Mouse (Mus musculus) MEL (cell line): ENCODE measurements around the gene Nid1.

Experiments used
- BHLHE40 ChIP-seq: IDR thresholded peaks from 2 replicates; pipeline ENCODE4 v1.6.1; 2012; ENCODE audit warnings: low read depth, mild to moderate bottlenecking, inconsistent platforms, low read length, improper control_type of control experiment, borderline replicate concordance
- CHD1 ChIP-seq: IDR thresholded peaks from 2 replicates; pipeline ENCODE4 v1.6.1; 2012; ENCODE audit warnings: low read depth, mild to moderate bottlenecking, inconsistent platforms, low read length, improper control_type of control experiment
- EP300 ChIP-seq, 2 experiments: IDR thresholded peaks; 2 replicates each; pipeline ENCODE4 v1.6.1; 2011; ENCODE audit warnings: improper control_type of control experiment in 2 of 2, low read length in 2 of 2, low read depth in 1 of 2, mild to moderate bottlenecking in 1 of 2
- JUND ChIP-seq: IDR thresholded peaks from 2 replicates; pipeline ENCODE4 v1.6.1; 2011; ENCODE audit warnings: low read depth, mild to moderate bottlenecking, improper control_type of control experiment, low read length
- MAFK ChIP-seq: IDR thresholded peaks from 2 replicates; pipeline ENCODE4 v1.6.1; 2011; ENCODE audit warnings: low read depth, mild to moderate bottlenecking, low read length, improper control_type of control experiment, borderline replicate concordance
- RAD21 ChIP-seq: IDR thresholded peaks from 2 replicates; pipeline ENCODE4 v1.6.1; 2011; ENCODE audit warnings: mild to moderate bottlenecking, low read depth, low read length, improper control_type of control experiment
- TCF12 ChIP-seq: IDR thresholded peaks from 2 replicates; pipeline ENCODE4 v1.6.1; 2014; ENCODE audit warnings: low read depth, mild to moderate bottlenecking, inconsistent platforms, low read length, improper control_type of control experiment, moderate library complexity
- ZC3H11A ChIP-seq: IDR thresholded peaks from 2 replicates; pipeline ENCODE4 v1.6.1; 2012; ENCODE audit warnings: low read depth, mild to moderate bottlenecking, inconsistent platforms, low read length, improper control_type of control experiment

DNA sequence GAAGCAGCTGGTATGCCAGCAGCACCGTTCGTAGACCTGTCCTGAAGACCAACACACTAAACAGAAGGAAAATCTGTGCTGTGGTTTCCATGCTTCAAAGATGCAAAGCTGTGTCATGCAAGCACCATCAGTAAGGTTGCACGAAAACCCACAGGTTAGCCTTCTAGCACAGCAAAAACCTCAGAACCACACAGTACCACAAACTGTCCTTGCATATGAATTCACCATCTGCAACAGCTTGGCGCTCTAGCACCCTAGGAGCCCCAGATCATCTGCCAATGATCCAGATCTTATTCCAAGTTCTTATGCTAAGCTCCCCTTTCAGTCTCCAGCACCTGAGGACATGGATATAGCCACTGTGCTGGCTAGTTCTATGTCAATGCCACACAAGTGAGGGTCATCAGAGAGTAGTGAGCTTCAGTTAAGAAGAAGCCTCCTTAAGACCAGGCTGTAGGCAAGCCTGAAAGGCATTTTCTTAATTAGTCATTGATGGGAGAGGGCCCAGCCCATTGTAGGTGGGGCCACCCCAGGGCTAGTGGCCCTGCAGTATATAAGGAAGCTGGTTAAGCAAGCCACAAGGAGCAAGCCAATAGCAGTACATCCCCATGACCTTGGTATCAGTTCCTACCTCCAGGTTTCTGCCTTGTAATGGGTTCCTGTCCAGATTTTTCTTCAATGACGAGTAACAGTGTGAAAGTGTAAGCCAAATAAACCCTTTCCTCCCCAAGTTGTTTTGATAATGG is 119.8 kb downstream of the Nid1 start:
- TF ChIP-seq BHLHE40 (no peak), EP300 (IDR thresholded peaks at IDR 0.05; ENCODE audit: low read depth in 1 of 2, low read length in 2 of 2) (no peak), RAD21 (no peak), CHD1 (no peak), MAFK (no peak), JUND (no peak), TCF12 (no peak), ZC3H11A (no peak)
